Mouse (Mus musculus): ENCODE measurements around the gene Clybl.

Clybl gene

DNA sequence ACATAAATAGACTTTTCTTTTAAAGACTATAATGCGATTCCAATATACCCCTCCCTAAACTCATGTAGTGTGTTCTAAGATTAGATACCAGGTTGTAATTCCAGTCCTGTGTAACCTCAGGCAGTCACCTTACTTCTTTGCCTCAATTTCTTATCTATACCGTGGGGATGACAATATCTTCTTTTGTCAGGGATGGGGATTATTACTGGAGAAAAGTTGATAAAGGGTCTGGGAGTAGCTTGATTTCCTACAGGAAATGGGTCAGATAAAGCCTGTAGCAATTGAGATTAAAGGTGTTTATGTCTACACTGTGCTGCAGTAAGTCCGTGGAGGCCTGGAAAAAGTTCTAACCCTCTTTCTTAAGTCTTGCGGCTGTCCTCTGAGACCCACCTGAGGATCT lies 131.8 kb downstream of the Clybl start:
- no peak for DNase-seq

DNA sequence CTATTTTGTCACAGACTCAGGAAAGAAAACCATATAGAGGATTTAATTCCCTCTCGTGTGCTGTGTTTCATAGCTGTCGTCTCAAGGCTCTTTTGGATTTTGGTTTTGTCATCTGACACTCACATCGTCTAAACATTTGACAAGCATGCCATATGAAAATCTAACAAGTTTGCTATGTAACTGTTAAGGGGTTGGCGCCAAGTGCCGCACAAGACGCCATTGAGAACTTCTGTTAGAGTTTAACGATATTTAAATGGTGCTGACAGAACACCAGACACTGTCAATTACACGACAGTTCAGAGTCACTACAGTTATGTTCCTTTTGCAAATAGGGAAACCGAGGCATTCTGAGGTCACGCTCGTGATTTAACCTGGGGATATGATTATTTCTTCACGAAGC lies 134.2 kb downstream of the Clybl start:
- no peak for DNase-seq

DNA sequence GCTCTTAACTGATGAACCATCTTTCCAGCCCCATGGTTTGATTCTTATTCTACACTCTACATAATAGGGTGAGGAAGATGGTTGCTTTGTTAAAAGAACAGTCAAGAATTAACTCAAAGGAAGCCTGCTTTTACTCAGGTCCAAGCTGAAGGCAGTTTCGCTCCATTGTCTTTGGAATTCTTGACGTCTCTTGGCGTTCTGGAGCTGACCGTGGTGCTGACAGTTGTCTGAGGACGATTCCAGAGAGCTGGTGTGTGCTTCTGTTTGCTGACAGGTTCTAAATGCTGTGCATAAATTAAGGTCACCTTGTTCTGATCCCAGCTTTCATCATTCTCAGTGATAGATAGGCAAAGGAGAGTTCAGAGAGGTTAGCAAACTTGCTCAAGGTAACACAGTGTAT lies 140.6 kb downstream of the Clybl start:
- DNase-seq: no peak

DNA sequence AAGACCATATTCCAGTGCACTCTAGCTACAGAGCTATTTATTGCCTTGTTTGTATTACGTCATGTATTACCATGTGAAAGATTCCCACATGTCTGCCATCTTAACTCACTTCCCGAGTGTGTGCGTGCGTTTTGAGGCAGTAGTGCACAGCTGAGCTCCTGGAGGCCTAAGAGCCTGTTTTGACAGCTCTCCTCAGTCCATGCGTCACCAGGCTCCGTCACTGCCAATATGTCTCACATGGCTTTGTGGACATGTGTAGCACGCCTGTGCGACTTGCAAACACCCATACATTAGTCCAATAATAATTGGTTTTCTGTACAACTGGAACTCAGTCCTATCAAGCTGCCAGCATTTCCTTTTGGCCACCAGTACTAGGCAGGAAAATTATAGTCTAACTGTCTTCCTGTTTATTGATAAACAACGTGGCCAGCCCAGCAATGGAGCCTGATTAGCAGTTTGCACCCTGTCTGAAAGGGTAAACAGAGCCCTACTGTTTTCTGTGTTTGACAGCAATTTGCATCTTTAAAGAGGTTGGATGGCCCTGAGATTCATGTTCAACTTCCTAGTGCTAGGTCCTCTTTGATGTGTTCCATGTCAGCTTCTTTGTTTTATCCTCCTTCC lies 142.4 kb downstream of the Clybl start:
- peak; percentile 20 to 22 for DNase-seq

DNA sequence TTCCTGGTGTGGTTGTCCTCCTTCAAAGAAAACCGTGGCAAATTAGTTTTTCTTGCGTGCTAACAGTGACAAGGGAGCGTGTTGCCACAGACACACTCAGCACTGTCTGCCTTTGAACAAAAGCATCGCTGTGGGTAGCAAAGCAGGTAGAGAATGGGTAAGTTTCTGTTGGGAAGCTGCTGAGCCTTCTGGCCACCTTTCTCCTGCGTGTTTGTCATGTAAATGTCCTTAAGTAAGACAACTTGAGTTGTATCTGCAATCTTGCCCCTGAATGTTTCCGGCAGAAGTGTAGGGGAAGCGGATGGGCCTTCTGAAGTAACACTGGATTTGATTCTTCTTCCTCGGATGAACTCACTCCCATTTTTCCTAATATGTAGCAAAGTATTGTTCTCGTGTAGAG lies 148.6 kb downstream of the Clybl start:
- DNase-seq: no peak

DNA sequence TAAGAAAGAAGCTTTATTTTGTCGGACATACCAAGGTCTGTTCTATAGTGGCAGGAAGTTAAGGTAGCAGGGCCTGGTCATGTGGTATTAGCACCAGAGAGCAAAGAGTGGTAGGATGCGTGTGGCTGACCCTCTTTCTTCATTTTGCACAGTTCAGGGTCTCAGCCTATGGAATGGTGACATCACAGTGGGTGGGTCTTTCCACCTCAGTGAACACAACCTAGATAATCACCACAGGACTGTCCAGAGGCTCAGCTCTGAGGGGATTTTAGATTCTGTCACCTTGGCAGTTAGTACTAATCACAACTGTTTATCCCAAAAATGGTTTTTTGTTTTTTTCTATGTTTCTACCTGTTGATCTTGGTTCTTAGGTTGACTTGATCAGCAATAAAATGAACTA lies 149.2 kb downstream of the Clybl start:
- DNase-seq: no peak

DNA sequence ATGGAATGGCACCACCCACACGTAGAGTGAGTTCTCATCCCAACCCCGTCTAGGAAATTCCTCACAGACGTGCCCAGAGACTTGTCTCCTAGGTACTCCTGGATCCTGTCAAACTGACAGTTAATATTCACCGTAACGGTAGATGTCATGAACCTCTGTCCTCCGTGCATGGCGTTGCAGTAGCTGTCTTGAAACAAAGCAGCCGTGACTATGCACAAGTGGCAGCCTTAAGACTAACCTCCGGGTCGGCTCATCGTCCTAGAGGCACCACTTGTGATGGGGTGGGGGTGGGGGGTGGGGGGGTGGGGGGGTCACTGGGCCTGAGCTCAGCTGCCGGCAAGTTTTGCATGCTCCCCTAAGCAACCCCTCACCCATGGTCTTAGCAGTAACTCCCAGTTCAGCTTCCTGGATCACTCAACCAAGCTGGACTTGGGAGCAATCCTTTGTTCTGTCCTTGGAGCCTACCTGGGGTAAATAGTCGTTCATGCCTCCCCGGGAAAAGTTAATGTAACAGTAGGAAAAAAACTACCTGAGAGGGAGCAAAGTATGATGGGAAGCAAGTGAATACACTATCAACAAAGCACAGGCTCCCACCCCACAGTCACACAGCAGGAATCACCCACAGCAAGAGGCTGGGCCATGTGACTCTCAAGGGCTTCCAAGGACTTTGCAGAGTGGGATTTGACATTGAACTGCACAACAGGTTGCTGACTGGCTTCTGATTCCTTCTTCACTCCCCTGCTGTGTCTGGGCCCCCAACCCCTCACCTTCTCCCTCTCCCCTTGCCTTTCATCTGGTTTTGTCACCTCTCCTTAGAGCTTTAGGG lies 150.3 kb downstream of the Clybl start:
- DNase-seq: no peak

DNA sequence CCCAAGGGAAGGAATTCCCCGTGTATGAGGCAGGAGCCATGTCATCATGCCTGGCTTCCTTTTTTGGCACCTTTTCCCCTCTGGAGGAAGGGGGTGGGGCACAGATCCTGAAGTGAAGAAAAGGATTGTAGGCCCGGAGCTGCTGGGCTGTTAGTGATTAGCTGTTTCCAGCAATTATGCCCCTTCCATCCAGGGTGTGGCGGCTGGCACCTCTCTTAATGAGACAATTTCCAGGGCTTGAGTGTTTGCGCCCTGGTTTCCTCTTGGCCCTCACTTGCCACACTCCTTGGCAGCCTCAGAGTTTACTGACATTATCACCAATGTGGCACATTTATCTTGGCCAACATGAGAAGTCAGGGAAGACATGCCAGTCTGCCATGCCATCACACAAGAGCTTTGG lies 155.5 kb downstream of the Clybl start:
- DNase-seq: peak; percentile 82 to 85

DNA sequence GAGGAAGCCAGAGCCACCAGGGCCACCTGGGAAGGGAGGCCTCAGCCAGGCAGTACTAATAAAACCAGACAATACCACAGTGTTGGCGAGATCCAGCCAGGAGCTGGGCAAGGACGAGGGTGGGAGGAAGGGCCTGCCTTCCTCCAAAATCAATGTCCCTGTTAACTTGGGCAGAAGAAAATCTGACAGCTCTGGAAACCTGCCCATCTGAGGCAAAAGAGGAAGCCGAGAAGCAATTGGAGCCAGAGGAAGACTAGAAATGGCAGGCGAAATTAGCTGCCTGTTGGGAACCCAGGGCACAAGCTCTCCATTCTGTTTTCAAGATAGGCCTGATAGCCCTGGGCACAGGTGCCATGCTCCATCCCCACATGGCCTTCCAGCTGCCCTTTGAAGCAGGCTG lies 157.3 kb downstream of the Clybl start:
- DNase-seq: peak; percentile 97 to 98

DNA sequence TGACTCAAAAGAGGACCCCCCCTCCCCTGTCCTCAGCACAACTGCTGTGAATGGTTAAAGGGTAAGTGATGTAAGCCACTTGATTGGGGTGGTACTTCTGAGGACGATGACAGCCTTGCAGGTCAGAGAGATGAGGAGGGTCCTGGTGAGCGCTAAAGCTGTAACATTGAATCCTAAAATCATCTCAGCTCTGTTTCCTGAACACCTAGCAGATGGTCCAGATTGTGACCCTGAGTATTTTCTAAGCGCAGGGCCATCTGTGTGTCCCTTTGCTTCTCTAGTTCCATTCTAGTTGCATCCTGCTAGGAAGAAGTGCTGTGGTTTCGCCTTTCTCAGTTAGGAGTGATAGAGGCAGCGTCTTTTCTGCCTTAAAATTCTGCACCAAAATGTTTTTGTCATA lies 158.6 kb downstream of the Clybl start:
- DNase-seq: peak; percentile 57 to 59

DNA sequence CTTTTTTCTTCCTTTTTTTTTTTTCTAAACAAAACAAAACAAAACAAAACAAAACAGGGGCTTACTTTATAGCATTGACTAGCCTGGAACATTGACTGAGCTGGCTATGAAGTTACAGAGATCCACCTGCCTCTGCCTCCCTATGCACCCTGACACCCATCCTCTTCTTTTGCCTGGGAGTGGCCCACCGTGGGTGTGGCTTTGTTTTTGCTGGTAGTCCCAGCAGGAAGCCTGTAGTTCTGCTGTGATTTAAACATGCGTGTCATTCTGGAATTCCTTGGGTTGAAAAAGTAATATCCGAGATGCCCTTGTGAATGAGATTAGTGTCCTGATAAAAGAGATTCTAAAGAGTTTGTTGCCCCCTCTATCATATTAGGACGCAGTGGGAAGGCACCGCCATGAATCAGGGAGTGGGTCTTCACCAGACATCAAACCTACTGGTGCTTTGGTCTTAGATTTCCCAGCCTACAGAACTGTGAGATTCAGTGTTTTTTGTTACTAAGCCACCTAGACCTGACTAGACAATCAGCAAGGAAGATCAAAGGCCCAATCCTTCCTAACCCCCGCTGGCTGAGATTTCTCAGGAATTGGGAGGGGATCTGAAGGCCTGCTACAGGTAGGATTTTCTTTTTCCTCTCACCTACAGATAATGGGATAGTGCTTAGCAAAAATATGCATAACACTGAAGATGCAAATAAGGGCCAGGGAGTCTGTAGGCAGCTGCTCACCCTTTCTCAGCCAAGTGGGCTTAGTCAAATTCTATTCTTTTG lies 160.3 kb downstream of the Clybl start:
- no peak for DNase-seq

DNA sequence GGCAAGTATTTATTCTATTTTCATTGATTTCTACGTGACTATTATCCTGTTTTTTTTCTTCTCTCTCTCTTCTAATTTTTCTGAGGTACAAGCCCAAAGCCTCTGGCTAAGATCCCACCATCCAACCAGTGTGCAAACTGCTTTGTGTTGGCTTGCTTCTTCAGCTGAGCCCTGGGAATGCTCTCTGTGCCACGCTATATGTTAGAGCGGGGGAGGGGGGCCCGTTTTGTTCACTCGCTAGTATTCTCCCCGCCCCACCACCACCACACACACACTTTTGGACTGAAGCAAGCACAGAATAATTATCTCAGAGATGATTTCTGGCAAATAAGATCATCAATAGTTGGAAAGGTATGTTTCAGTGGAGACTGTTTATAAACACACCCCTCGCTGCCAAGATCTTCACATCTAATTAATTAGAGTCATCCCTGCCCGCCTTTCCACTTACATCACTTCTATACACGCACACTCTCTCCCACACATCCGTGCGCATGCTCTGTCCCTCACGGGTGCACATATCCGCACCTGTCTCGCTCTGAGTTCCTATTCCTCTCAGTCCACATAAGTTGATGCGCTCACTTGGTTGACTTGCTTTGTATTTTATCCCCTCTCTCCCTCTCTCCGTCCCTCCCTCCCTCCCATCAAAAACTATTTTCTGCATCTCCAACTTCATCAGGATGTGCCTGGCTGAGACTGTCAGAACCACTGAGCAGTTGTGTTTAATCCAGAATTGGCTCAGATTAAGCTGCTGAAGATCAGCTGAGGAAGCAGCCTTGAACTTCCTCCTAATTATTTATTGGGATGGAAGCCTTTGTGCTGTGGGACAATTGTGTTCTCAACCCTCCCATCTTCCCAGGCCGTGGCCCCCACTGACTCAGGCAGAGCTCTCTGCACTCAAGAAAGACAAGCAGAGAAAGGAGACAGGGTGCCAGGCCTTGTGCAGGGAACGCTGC lies 163.0 kb downstream of the Clybl start:
- DNase-seq: peak; percentile 68 to 74

DNA sequence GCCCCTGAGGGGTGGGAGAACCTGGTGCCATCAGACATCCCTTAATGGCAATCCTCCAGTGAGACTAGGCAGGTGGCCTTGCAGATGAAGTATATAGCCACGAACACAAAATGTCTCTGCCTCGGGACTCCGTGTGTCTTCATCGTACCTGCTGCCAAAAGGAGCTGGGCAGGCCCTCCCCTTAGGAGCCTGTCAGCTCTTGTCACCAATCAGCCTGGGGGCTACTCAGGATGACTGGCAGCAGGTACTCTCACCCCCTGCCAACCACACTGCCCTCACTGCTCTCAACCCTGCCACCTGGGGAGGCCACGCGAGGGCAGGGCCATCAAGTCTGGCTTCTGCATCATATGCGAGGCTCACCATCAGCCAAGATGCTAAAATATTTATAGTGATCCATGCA lies 166.6 kb downstream of the Clybl start:
- peak; percentile 66 to 69 for DNase-seq

DNA sequence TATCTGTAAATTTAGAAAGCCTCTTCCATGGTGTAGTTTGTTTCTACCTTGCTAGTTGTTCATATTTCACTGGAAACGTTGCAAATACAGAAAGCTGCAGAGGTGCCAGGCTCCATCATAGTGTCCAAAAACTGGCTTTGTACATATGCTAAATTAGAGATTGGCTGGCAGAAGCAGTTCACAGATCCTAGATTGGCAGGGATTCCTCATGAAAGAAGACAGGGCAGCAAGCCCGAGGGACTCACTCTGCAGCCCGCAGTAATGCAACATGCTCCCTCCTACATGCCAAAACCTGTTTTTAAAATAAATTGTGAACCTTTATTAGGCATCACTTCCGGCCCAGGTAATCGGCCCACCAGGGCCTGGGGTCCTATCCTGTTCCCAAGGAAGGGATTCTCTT lies 167.8 kb downstream of the Clybl start:
- peak; percentile 78 to 81 for DNase-seq

DNA sequence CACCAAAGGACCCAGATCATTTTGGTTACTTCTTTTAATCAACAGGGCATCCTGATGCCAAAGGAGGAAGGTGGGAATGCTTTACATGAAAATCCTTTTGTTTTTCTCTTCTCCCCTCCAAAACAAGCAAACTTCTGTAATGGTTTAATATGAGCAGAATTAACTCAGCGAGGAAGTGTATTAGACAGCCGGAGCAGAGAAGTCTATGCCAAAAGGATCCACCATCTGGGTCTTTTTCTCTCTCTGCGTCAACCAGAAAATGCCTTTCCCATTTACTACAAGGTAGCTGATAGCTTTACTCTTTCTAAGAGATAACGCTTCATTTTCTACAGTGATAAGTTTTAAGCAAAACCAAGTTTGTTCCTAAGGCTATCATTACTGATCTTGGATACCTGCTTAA lies 168.3 kb downstream of the Clybl start:
- peak; percentile 56 to 68 for DNase-seq

DNA sequence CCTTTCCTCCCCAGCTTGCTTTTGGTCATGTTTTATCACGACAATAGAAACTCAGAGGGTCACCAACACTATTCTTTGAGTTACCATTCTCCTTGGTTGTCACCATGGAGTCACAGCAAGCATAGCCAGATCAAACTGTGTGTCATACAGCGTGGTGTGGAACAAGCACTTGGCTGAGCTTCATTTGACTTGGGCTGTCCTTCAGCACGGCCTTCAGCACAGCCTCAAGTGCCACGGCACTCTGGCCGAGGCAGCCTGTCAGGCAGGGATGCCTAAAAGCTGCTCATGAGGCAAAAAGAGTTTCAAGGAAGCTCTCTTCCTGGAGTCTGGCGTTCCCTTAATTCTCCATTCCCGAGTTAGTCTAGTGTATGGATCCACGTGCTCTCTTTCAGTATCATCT lies 169.3 kb downstream of the Clybl start:
- DNase-seq: peak; percentile 46

DNA sequence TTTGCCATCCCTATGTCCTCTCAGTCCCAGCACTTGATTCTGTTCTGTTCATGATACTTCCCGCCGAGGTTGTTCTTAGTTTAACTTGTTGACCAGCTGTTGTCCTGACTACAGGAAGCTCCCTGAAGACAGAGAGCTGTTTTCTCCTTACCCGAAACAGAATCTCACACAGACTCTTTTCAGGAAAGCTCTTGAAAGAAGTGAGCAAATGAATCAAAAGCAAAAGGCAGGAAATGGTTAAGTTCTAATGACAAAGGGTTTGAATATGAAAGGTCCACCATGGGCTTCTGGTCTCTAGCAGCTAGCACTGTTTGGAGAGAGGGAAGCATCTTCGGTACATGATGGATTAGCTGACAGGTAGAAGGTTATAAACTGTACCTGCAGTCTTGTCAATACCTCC lies 175.8 kb downstream of the Clybl start:
- no peak for DNase-seq

DNA sequence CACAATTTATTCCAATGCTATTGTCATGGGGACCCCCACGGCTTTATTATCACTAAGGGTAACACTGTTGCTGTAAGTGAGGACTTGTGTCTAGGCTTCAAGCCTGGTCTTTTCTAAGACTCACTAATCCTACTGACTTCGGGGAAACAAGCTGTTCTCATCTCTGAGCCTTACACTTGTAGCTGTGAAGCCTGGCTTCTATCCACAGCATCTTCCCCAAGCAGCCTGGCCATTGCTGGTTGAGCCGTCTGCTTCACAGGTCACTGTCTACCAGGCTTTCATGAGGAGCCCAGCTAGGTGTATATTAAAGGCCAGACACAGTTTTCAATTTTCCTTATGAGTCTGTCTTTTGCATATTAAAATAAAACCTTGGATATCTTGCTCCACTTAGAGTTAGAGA lies 177.1 kb downstream of the Clybl start:
- peak; percentile 61 for DNase-seq

DNA sequence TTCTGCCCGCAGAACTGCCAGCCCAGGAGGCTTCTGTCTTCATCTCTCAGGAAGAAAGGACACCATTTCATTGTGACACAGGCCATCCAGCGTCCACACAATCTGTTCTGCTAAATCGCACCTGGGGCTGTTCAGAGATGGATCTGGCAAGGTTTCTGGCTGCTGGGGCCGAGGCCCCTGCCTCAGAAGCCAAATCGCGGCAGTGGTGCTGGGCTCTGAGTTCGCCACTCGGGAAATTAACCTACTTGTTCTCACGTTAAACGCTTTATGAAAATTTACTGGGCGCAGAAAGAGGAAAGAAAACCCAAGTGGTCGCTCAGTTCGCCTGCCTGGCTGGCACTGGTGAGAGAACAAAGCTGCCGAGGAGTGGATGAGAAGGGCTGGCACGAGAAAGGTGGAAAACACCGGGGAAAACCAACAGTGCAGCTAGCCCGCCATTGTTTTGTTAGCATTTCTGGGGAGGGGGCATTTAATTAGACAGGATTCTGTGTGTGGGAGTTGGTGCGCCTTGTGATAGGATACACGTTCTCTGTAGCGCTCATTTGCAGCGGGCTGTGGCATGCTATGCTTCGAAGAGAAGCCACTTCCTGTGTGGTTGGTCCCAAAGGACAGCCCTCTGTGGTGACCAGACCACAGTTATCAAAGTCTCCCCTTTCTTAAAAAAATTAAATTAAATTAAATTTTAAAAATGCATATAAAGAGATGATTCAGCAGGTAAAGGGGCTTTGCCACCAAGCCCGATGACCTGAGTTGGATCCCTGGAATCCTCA lies 177.8 kb downstream of the Clybl start:
- DNase-seq: peak; percentile 78 to 81

DNA sequence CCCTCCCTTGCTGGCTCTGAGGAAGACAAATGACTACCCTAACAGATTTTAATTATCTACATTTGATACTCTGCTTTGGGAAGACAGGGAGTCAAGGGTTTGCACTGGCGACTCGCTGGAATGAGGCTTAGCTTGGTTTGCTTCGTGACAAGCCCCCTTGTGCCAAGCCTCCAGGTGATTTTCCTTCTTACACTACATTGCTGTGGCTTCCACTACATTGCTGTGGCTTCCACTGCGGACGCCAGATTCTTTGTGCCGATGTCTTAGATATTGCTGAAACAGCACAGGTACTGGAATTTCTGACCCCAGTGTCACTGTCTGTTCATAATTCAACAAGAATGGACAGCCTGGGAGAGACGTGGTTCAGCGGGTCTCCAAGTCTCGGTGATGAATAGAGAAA lies 180.3 kb downstream of the Clybl start:
- no peak for DNase-seq

DNA sequence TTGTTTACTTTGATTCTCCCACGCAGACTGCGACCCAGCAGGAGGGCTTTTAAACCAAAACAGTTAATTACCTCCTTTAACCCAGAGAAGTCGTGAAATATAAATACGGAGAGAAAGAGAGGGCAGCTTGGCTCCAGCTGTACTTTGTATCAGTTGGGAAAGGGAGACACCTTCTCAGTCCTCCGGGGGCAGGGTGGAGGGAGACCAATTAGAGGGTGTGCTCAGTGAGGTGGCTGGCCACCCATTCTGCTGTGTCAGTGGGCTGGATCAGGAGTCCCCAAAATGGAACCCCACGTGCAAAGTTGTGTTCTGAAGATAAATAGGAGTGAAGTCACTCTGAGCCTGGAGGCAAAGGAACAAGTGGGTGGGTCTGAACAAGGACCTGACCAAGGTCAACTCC lies 181.7 kb downstream of the Clybl start:
- DNase-seq: no peak

DNA sequence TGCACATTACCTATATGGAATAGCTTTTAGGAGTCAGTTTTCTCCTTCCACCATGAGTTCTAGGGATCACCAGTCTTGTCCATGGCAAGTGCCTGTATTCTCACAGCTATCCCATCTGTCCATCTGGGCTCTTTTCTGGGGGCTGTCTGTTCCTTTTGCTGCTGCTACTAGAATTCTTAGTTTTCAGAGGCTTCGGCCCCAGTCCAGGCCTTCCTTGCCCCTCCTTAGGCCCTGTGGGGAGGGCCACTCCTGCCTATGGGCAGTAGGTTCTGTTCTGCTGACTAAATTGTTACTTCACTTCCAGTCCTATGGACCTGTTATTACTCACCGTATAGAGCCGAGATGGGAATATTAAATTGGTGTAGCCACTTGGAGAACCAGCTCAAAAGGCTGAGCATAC lies 182.5 kb downstream of the Clybl start:
- DNase-seq: peak in 1 of 2 experiments; percentile 57
